Mouse (Mus musculus) thymus, postnatal 0 days (tissue): ENCODE results near the gene Zfp36l3. TPM values are rescaled to one million over a fixed set of nuclear protein-coding genes. Genes with fewer than 3 reads are reported as not detected.
"Not testable (repeated sequence)": the region's sequence is repeated elsewhere in the genome, so short reads cannot be mapped to it uniquely, and the experiment has no call there.

ENCODE experiments used
- DNase-seq: peaks from one replicate; pipeline ENCODE4 v3.0.0-alpha.2; 2015; ENCODE audit warnings: low spot score
- polyA plus RNA-seq: library from polyadenylated mRNA; unstranded; fragments of >200 nt; fragmentation: Nextera tagmentation; extraction: Ambion mirVana; gene quantifications from 2 replicates; pipeline ENCODE4 v1.2.1, GENCODE M21; 2015

Gene Zfp36l3
- not detected in 2 replicates for polyA plus RNA-seq

DNA sequence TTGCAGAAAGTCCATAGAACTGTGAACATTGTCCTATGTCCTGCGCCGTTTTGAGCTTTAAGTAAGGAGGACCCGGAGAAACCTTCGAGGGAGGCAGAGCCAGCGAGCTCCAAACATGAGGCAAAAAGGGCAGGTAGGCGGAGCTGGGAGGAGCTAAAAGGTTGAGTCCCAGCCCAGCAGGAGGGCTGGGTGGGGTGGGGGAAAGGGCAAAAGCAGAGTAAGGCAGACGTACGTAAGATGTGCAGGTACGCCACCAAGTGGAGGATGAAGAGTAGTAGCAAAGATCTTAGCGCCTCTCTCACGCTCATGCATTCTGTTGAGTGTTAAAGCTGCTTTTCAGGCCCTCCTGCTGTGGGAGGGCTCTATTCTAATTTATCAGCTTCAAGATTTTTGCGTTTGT lies at the start of gene Zfp36l3:
Gene Zfp36l3 (minus strand): TSS at position 119 of the 400 bp plus-strand sequence.
- DNase-seq = no peak

DNA sequence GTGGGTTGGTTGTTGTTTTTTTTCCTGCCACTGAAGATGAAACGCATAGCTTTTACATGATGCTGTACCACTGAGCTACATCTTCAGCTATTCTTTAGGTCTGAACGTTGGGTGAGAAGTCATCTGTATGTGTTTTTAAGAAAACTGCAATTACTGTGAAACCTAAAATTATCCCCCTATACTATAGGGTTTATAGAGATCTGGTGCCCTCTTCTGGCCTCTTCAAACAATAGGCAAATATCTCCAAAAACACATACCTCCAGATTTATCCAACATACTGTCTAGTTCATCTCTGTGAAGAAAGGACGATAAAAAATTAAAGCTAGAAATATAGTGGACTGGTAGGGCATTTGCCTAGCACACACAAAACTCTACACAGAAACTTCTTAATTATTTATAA lies 22.9 kb upstream of the Zfp36l3 start:
- DNase-seq = no peak

DNA sequence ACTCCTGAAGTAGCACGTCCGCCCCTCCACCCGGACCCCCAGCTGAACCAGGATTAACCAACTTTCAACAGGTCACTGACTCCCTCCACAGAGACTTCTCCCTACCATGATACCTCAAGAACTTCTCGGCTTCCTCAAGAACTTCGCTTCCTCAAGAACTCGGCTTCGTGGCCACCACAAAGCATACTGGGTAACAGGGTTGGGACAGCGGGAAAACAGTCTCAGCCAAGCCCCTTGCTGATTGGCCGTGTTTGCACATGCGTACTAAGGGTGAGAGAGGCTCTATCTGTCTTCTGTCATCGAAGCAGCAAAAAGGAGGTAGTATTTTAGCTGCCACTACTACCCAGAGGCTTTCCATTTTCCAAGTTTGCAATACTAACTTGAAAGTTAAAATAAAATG lies 21.3 kb upstream of the Zfp36l3 start, which contains the start of gene Xlr:
Gene Xlr (minus strand): TSS at position 188 of the 400 bp plus-strand sequence.
- DNase-seq = not testable (repeated sequence)

DNA sequence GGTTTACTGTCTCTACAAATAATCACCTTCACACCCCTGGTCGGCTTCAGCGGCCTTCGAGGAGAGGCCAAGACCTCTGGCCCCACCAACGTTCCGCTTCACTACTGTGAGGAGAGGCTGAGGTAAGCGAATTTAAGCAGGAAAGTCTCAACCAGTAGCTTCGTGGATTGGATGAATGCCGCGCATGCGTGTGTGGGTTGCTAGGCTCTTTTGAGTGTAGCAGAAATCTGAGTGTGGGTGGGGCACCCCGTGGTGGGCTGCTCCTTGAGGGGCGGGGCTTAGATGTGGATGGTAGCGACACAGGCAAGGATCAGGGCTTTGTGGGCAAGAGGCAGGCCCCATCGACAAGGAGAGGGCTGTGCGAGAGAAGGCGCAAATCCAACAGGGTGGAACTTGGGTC lies 18.5 kb downstream of the Zfp36l3 start, which contains the start of gene 1700013H16Rik:
Gene 1700013H16Rik (minus strand): TSS at position 96 of the 400 bp plus-strand sequence.
- DNase-seq = no peak

DNA sequence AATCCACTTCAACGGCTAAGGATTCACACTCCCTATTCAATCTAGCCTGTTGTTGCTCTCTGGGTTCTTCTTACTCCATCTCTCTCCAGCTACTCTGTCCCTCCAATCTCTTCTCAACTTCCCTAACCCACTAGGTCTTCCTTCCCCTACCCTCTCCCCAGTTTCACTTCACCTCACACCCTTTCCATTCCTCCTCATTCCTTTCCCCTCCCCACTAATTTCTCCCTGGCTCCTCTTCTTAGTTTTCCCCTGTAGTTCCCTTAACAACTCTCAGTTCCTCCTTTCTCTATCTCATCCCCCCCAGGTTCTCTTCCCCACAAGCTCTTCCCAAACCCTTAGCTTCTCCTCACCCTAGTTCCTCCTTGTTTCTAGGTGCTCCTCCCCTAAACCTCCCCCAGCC lies 23.3 kb downstream of the Zfp36l3 start:
- DNase-seq = no peak

DNA sequence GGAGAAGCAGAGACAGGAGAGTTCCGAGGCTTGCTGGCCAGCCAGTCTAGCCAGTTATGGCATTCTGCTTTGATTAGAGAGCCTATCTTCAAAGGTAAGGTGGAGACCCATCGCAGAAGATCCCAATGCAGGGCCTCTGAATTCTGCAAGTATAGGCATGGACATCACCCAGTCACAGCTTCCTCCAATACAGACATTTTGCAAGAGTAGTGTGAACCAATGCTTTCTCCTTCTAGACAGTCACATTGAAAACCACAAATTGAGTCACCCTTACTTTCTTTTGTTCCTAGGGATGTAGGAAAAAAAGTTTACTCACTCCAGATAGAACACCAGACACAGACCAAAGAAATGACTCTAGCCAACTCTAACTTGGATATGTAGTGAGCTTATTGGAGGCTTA lies 47.2 kb downstream of the Zfp36l3 start:
- DNase-seq = no peak

DNA sequence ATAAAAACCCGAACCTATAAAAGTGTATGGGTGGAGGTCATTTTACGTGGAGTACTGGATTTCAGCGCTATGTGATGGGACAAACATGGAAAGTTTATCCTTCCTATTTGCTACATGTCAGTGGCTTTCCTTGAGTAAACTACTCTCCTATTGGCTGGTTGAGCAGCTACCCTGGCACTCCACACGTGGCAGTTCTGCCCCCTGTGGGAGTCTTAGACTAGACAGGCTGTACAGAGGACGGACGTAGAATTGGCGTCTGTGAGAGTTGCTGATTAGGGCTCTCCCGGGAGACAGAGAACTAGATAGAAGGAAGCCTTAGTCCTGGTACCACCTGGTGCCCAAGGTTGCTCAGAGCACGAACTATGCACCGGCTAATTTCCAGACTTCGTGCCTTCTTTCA lies 51.6 kb downstream of the Zfp36l3 start, which contains the start of gene 4930502E18Rik:
Gene 4930502E18Rik (plus strand): TSS at position 231 of the 400 bp plus-strand sequence.
- no peak for DNase-seq

Other genes with a start within 250 kb of the Zfp36l3 start
- gene Rtl8c, start 168.4 kb downstream of the Zfp36l3 start, polyA plus RNA-seq = 16.4 and 16.8 TPM in 2 replicates
- not detected in 2 replicates for gene Gm14597, start 167.4 kb downstream of the Zfp36l3 start, polyA plus RNA-seq
- 45.1 and 48.1 TPM in 2 replicates for gene Rtl8a, start 132.7 kb downstream of the Zfp36l3 start, polyA plus RNA-seq
- gene Rtl8b, start 106.0 kb downstream of the Zfp36l3 start, polyA plus RNA-seq = 39.8 and 41.2 TPM in 2 replicates
- gene 4930502E18Rik, start 51.6 kb downstream of the Zfp36l3 start, polyA plus RNA-seq = not detected in 2 replicates
- not detected in 2 replicates for gene 1700013H16Rik, start 18.6 kb downstream of the Zfp36l3 start, polyA plus RNA-seq
- 4.2 and 5.9 TPM in 2 replicates for gene Xlr, start 21.3 kb upstream of the Zfp36l3 start, polyA plus RNA-seq